Mouse (Mus musculus) intestine, embryonic 16.5 days (tissue): Measurements from ENCODE around the gene Cybrd1. TPM values are rescaled to one million over a fixed set of nuclear protein-coding genes. Genes with fewer than 3 reads are reported as not detected.

Experiments
- ATAC-seq: fragments of 200-750 bp; cut with Nextera tagmentation; 2 replicates; pipeline ENCODE4 v1.8.0; 2017; ENCODE audit warnings: moderate TSS enrichment, moderate library complexity
- H3K27ac ChIP-seq: fragments of 300-500 bp; sonication (generic); 2 replicates; pipeline ENCODE4 v1.5.1; 2014; ENCODE audit warnings: mild to moderate bottlenecking, low read length
- H3K27me3 ChIP-seq: fragments of 300-500 bp; sonication (generic); replicated peaks from 2 replicates; pipeline ENCODE4 v1.6.1; 2014; ENCODE audit warnings: low read length, control low read depth, mixed read lengths; ENCODE audit not compliant: control insufficient read depth, insufficient read depth
- H3K36me3 ChIP-seq: fragments of 300-500 bp; sonication (generic); 2 replicates; pipeline ENCODE4 v1.6.1; 2014; ENCODE audit warnings: low read length, control low read depth; ENCODE audit not compliant: control insufficient read depth, insufficient read depth
- H3K4me1 ChIP-seq: fragments of 300-500 bp; sonication (generic); 2 replicates; pipeline ENCODE4 v1.6.1; 2014; ENCODE audit warnings: low read length, control low read depth, mixed read lengths; ENCODE audit not compliant: control insufficient read depth, insufficient read depth
- H3K4me2 ChIP-seq: fragments of 300-500 bp; sonication (generic); 2 replicates; pipeline ENCODE4 v1.6.1; 2014; ENCODE audit warnings: low read depth, low read length, control low read depth
- H3K4me3 ChIP-seq: fragments of 300-500 bp; sonication (generic); 2 replicates; pipeline ENCODE4 v1.5.1; 2014; ENCODE audit warnings: mild to moderate bottlenecking, low read length
- H3K9ac ChIP-seq: fragments of 300-500 bp; sonication (generic); 2 replicates; pipeline ENCODE4 v1.6.1; 2014; ENCODE audit warnings: low read depth, low read length
- H3K9me3 ChIP-seq: fragments of 300-500 bp; sonication (generic); 2 replicates; pipeline ENCODE4 v1.6.1; 2016; ENCODE audit warnings: low read length, control low read depth; ENCODE audit not compliant: control insufficient read depth
- WGBS: fragments of 180-500 bp; shearing (Covaris S2); extraction: QIAGEN DNeasy Blood & Tissue Kit; methylation state at CpG from one replicate; pipeline ENCODE4 v1.1.7; 2014; 5-methylcytosine and 5-hydroxymethylcytosine counted together
- polyA plus RNA-seq: library from polyadenylated mRNA; unstranded; fragments of >200 nt; fragmentation: Nextera tagmentation; extraction: Ambion mirVana; gene quantifications from 2 replicates; pipeline ENCODE4 v1.2.1, GENCODE M21; 2015

The Cybrd1 gene
- polyA plus RNA-seq: 6.3 and 6.9 TPM in 2 replicates

DNA sequence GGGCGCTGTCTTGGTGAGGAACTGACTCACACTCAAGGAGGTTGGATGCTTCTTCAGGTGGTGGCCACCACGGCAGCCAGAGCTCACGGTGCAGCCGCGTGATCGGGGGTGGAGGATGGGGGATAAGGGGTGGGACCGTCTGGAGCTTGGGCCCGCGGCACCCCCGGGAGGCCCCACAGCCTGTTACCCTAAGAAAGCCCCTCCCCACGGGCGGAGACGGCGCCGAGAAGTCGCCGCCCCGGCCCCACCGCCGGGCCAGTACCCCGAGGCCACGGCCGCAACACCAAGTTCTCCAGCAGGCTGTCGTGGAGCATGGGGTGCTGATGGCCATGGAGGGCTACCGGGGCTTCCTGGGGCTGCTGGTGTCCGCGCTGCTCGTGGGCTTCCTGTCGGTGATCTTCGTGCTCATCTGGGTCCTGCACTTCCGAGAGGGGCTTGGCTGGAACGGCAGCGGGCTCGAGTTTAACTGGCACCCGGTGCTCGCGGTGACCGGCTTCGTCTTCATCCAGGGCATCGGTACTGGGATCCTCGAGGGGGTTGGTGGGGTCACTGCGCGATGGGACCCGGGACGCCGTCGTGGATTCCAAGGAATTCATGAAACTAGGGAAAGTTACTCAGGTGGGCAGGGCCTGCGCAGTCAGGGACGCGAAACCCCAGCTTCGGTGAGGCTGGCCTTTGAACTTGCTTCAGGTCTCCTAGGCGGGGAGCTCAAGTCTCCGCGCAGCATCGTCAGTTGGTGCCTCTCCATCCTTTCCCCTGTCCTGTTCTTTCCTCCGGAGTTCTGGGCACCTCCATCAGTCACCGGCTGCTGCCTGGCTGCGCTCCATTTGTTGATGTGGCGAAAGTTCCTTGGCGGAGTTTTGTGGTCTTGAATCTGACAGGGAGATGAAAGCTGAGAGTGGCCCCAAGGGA is at the start of gene Cybrd1:
Gene Cybrd1 (plus strand): TSS at position 127 of the 912 bp plus-strand sequence.
- Histone ChIP-seq H3K36me3 (no peaks in the 10 kb centered on the region), H3K4me1 (peaks cover 10% of the 10 kb centered on the region; the same call in 1 of the 2 replicates), H3K4me3 (peak within 1 kb of the TSS; percentile 67), H3K9me3 (0 out of 2 replicates have a peak, but pooled peaks cover 2% of the 10 kb centered on the region), H3K9ac (peak within 1 kb of the TSS; percentile 78), H3K4me2 (peak within 1 kb of the TSS; percentile 95), H3K27ac (peak within 1 kb of the TSS; percentile 6; the same call in 1 of the 2 replicates), H3K27me3 (no peaks in the 10 kb centered on the region)
- ATAC-seq: peak; percentile 86
- 3% methylated on average over 60 of the region's 60 CpGs for WGBS

GRCm38 (mm10) chr2:71071601-71072000 is 46.1 kb upstream of the Cybrd1 start:
- WGBS: 96% methylated on average over 4 of the region's 4 CpGs
- no peak overlapping the region for H3K4me2 ChIP-seq
- no peaks in the 10 kb centered on the region for H3K4me1 ChIP-seq
- H3K36me3 ChIP-seq: no peaks in the 10 kb centered on the region
- no peaks in the 10 kb centered on the region for H3K9me3 ChIP-seq
- H3K4me3 ChIP-seq: no peak overlapping the region
- ATAC-seq: no peak
- no peak overlapping the region for H3K9ac ChIP-seq
- H3K27ac ChIP-seq: no peak overlapping the region
- no peaks in the 10 kb centered on the region for H3K27me3 ChIP-seq

DNA sequence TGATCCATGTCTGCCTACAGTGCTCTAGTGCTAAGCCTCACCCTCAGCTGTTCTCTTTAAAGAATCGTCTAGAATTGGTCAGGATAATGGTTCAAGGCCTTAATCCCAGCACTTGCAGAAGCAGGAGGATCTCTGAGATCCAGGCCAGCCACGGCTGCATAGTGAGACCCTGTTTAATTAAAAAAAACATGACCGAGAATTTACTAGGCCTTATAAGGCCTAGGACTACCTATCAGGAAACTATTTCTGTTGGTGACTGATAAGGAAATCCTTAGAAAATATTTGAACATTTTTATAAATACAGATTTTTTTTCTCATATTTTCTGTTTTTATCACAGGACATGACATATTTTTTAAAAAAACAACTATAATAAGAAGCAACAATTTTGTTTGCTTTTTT is 44.4 kb upstream of the Cybrd1 start:
- H3K9me3 ChIP-seq: no peaks in the 10 kb centered on the region
- H3K27ac ChIP-seq: no peak overlapping the region
- H3K9ac ChIP-seq: no peak overlapping the region
- ATAC-seq: no peak
- 88% methylated on average over 3 of the region's 3 CpGs for WGBS
- no peak overlapping the region for H3K4me3 ChIP-seq
- H3K4me2 ChIP-seq: no peak overlapping the region
- H3K36me3 ChIP-seq: no peaks in the 10 kb centered on the region
- no peaks in the 10 kb centered on the region for H3K27me3 ChIP-seq
- no peaks in the 10 kb centered on the region for H3K4me1 ChIP-seq

GRCm38 (mm10) chr2:71073828-71074227 is 43.9 kb upstream of the Cybrd1 start:
- Histone ChIP-seq H3K9me3 (no peaks in the 10 kb centered on the region), H3K4me3 (no peak overlapping the region), H3K9ac (no peak overlapping the region), H3K36me3 (no peaks in the 10 kb centered on the region), H3K4me1 (no peaks in the 10 kb centered on the region), H3K27ac (no peak overlapping the region), H3K27me3 (no peaks in the 10 kb centered on the region), H3K4me2 (no peak overlapping the region)
- WGBS: 73% methylated on average over 3 of the region's 3 CpGs
- no peak for ATAC-seq

DNA sequence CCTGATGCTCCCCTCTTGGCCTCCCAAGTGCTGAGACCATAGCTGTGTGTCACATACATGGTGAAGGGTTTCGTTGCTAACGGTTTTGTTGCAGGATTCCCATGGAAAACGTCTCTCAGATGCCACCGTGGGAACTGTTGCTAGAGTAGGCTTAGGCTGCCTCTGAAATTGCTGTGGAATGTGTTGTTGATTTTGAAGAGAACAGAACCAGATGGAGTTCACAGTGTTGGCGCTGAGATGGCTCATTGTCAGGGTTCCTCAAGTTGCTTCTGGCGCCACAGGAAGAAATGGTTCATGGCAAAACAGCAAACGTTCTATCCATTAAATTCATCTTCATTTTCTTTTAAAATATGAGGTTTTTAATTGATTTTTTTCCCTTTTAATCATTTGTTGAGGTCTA is 35.3 kb upstream of the Cybrd1 start:
- Histone ChIP-seq H3K4me3 (no peak overlapping the region), H3K9ac (no peak overlapping the region), H3K36me3 (no peaks in the 10 kb centered on the region), H3K4me1 (no peaks in the 10 kb centered on the region), H3K9me3 (no peaks in the 10 kb centered on the region), H3K4me2 (no peak overlapping the region), H3K27me3 (no peaks in the 10 kb centered on the region), H3K27ac (no peak overlapping the region)
- WGBS: 91% methylated on average over 7 of the region's 7 CpGs
- ATAC-seq: no peak

- 71% methylated on average over 6 of the region's 6 CpGs for WGBS
- Histone ChIP-seq H3K27ac (peak overlapping the region; percentile 80), H3K4me2 (0 out of 2 replicates have a peak overlapping the region, but pooled peaks have one; percentile 12), H3K9me3 (no peaks in the 10 kb centered on the region), H3K36me3 (no peaks in the 10 kb centered on the region), H3K9ac (no peak overlapping the region), H3K27me3 (no peaks in the 10 kb centered on the region), H3K4me1 (no peaks in the 10 kb centered on the region), H3K4me3 (no peak overlapping the region)
- peak; percentile 99 for ATAC-seq
These were observed 34.1 kb upstream of the Cybrd1 start for GRCm38 (mm10) chr2:71083454-71084193.

GRCm38 (mm10) chr2:71089766-71090165 is 28.0 kb upstream of the Cybrd1 start:
- Histone ChIP-seq H3K4me3 (no peak overlapping the region), H3K27me3 (no peaks in the 10 kb centered on the region), H3K9me3 (no peaks in the 10 kb centered on the region), H3K4me2 (no peak overlapping the region), H3K36me3 (peaks cover 4% of the 10 kb centered on the region; the same call in 1 of the 2 replicates), H3K4me1 (no peaks in the 10 kb centered on the region), H3K27ac (no peak overlapping the region), H3K9ac (no peak overlapping the region)
- no peak for ATAC-seq
- 63% methylated on average over 3 of the region's 3 CpGs for WGBS

- H3K4me1 ChIP-seq: no peaks in the 10 kb centered on the region
- H3K9me3 ChIP-seq: no peaks in the 10 kb centered on the region
- 80% methylated on average over 4 of the region's 4 CpGs for WGBS
- H3K36me3 ChIP-seq: peaks cover 4% of the 10 kb centered on the region; the same call in 1 of the 2 replicates
- no peak overlapping the region for H3K9ac ChIP-seq
- H3K27ac ChIP-seq: no peak overlapping the region
- no peak for ATAC-seq
- no peaks in the 10 kb centered on the region for H3K27me3 ChIP-seq
- H3K4me2 ChIP-seq: no peak overlapping the region
- no peak overlapping the region for H3K4me3 ChIP-seq
These were observed 26.9 kb upstream of the Cybrd1 start for GRCm38 (mm10) chr2:71090660-71091445.

DNA sequence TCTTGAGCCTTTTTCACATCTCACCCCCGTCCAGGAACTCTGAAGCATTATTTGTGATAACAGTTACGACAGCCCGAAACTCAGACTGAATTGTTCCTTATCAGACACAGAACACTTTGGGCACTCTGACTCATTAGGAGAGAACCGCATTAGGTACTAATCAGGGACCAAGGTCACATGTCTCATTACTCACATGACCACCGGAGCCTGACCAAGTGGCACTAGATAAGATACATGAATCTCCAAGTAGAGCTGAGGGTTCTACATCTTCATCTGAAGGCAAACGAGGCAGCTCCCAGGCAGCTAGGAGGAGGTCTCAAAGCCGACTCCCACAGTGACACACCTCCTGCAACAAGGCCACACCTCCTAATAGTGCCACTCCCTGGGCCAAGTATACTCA is 21.6 kb upstream of the Cybrd1 start:
- Histone ChIP-seq H3K27me3 (no peaks in the 10 kb centered on the region), H3K9ac (no peak overlapping the region), H3K4me3 (no peak overlapping the region), H3K9me3 (no peaks in the 10 kb centered on the region), H3K4me2 (no peak overlapping the region), H3K4me1 (no peaks in the 10 kb centered on the region), H3K36me3 (no peaks in the 10 kb centered on the region), H3K27ac (no peak overlapping the region)
- WGBS: 59% methylated on average over 7 of the region's 7 CpGs
- peak; percentile 83 for ATAC-seq
